Mouse (Mus musculus) midbrain, embryonic 16.5 days (tissue): Measurements from ENCODE around the gene Slc38a3. TPM values are rescaled to one million over a fixed set of nuclear protein-coding genes. Genes with fewer than 3 reads are reported as not detected.

Source experiments
- ATAC-seq: fragments of 200-750 bp; cut with Nextera tagmentation; 2 replicates; pipeline ENCODE4 v1.8.0; 2017; ENCODE audit warnings: moderate TSS enrichment
- H3K27ac ChIP-seq: fragments of 300-500 bp; sonication (generic); 2 replicates; pipeline ENCODE4 v1.5.1; 2014; ENCODE audit warnings: mild to moderate bottlenecking, low read length, mixed read lengths
- H3K27me3 ChIP-seq: fragments of 300-500 bp; sonication (generic); 2 replicates; pipeline ENCODE4 v1.6.1; 2014; ENCODE audit warnings: low read depth, low read length, mixed read lengths; ENCODE audit not compliant: control insufficient read depth, insufficient read depth
- H3K36me3 ChIP-seq: fragments of 300-500 bp; sonication (generic); 2 replicates; pipeline ENCODE4 v1.6.1; 2014; ENCODE audit warnings: mild to moderate bottlenecking, low read length, moderate library complexity, mixed read lengths; ENCODE audit not compliant: control insufficient read depth, insufficient read depth
- H3K4me1 ChIP-seq: fragments of 300-500 bp; sonication (generic); 2 replicates; pipeline ENCODE4 v1.6.1; 2014; ENCODE audit warnings: mild to moderate bottlenecking, low read length, mixed read lengths; ENCODE audit not compliant: control insufficient read depth, insufficient read depth
- H3K4me2 ChIP-seq: fragments of 300-500 bp; sonication (generic); 2 replicates; pipeline ENCODE4 v1.6.1; 2014; ENCODE audit warnings: mild to moderate bottlenecking, low read length, mixed read lengths
- H3K4me3 ChIP-seq: fragments of 300-500 bp; sonication (generic); 2 replicates; pipeline ENCODE4 v1.5.1; 2014; ENCODE audit warnings: low read depth, mild to moderate bottlenecking, low read length, moderate library complexity, mixed read lengths
- H3K9ac ChIP-seq: fragments of 300-500 bp; sonication (generic); 2 replicates; pipeline ENCODE4 v1.6.1; 2014; ENCODE audit warnings: low read depth, low read length, mixed read lengths
- H3K9me3 ChIP-seq: fragments of 300-500 bp; sonication (generic); replicated peaks from 2 replicates; pipeline ENCODE4 v1.6.1; 2014; ENCODE audit warnings: mild to moderate bottlenecking, low read length, mixed read lengths; ENCODE audit not compliant: control insufficient read depth, poor library complexity, severe bottlenecking
- WGBS: fragments of 180-500 bp; shearing (Covaris S2); extraction: QIAGEN DNeasy Blood & Tissue Kit; methylation state at CpG from one replicate; pipeline ENCODE4 v1.1.7; 2014; 5-methylcytosine and 5-hydroxymethylcytosine counted together
- polyA plus RNA-seq: library from polyadenylated mRNA; unstranded; fragments of >200 nt; fragmentation: Nextera tagmentation; extraction: Ambion mirVana; gene quantifications from 2 replicates; pipeline ENCODE4 v1.2.1, GENCODE M21; 2015

Slc38a3 gene
- polyA plus RNA-seq, 1 experiment from 2014 or later = 34.0 TPM

GRCm38 (mm10) chr9:107706781-107707211 lies 37.5 kb upstream of the Slc38a3 start:
- ATAC-seq = no peak
- WGBS = 1% methylated on average over 14 of the region's 14 CpGs
- peaks cover 3% of the 10 kb centered on the region for H3K36me3 ChIP-seq
- no peaks in the 10 kb centered on the region for H3K9me3 ChIP-seq
- H3K4me3 ChIP-seq = peak overlapping the region; percentile 95
- peak overlapping the region; percentile 91 for H3K27ac ChIP-seq
- peak overlapping the region; percentile 72 for H3K4me2 ChIP-seq
- H3K27me3 ChIP-seq = no peaks in the 10 kb centered on the region
- H3K9ac ChIP-seq = peak overlapping the region; percentile 98
- H3K4me1 ChIP-seq = peaks cover 42% of the 10 kb centered on the region

GRCm38 (mm10) chr9:107703337-107704122 lies 34.2 kb upstream of the Slc38a3 start:
- Histone ChIP-seq H3K27me3 (no peaks in the 10 kb centered on the region), H3K4me3 (no peak overlapping the region), H3K9me3 (no peaks in the 10 kb centered on the region), H3K9ac (no peak overlapping the region), H3K4me2 (no peak overlapping the region), H3K4me1 (peaks cover 65% of the 10 kb centered on the region), H3K36me3 (peaks cover 5% of the 10 kb centered on the region), H3K27ac (no peak overlapping the region)
- WGBS = 69% methylated on average over 14 of the region's 14 CpGs
- ATAC-seq = no peak

- no peak for ATAC-seq
- 68% methylated on average over 3 of the region's 3 CpGs for WGBS
- no peak overlapping the region for H3K9ac ChIP-seq
- H3K27me3 ChIP-seq = no peaks in the 10 kb centered on the region
- H3K9me3 ChIP-seq = no peaks in the 10 kb centered on the region
- peaks cover 69% of the 10 kb centered on the region for H3K4me1 ChIP-seq
- H3K27ac ChIP-seq = 0 out of 2 replicates have a peak overlapping the region, but pooled peaks have one; percentile 8
- H3K4me3 ChIP-seq = no peak overlapping the region
- no peak overlapping the region for H3K4me2 ChIP-seq
- H3K36me3 ChIP-seq = peaks cover 5% of the 10 kb centered on the region
Measured at GRCm38 (mm10) chr9:107702606-107703185, 33.4 kb upstream of the Slc38a3 start.

GRCm38 (mm10) chr9:107701594-107701993 lies 32.3 kb upstream of the Slc38a3 start:
- Histone ChIP-seq H3K4me3 (no peak overlapping the region), H3K36me3 (peaks cover 5% of the 10 kb centered on the region), H3K4me1 (peaks cover 65% of the 10 kb centered on the region), H3K9me3 (no peaks in the 10 kb centered on the region), H3K4me2 (no peak overlapping the region), H3K9ac (no peak overlapping the region), H3K27ac (peak overlapping the region; percentile 58), H3K27me3 (no peaks in the 10 kb centered on the region)
- ATAC-seq = no peak
- WGBS = 64% methylated on average over 12 of the region's 12 CpGs

GRCm38 (mm10) chr9:107700114-107700571 lies 30.8 kb upstream of the Slc38a3 start:
- H3K4me3 ChIP-seq = no peak overlapping the region
- peaks cover 5% of the 10 kb centered on the region for H3K36me3 ChIP-seq
- H3K4me2 ChIP-seq = peak overlapping the region; percentile 7; the same call in 1 of the 2 replicates
- H3K9me3 ChIP-seq = no peaks in the 10 kb centered on the region
- WGBS = 25% methylated on average over 6 of the region's 6 CpGs
- H3K27me3 ChIP-seq = no peaks in the 10 kb centered on the region
- no peak overlapping the region for H3K9ac ChIP-seq
- peaks cover 54% of the 10 kb centered on the region for H3K4me1 ChIP-seq
- H3K27ac ChIP-seq = peak overlapping the region; percentile 36; the same call in 1 of the 2 replicates
- peak; percentile 26; the same call in 1 of the 2 replicates for ATAC-seq

- no peak for ATAC-seq
- H3K9me3 ChIP-seq = no peaks in the 10 kb centered on the region
- peak overlapping the region; percentile 36; the same call in 1 of the 2 replicates for H3K27ac ChIP-seq
- H3K27me3 ChIP-seq = no peaks in the 10 kb centered on the region
- H3K4me3 ChIP-seq = no peak overlapping the region
- no peak overlapping the region for H3K9ac ChIP-seq
- peak overlapping the region; percentile 7; the same call in 1 of the 2 replicates for H3K4me2 ChIP-seq
- 0 out of 2 replicates have a peak, but pooled peaks cover 2% of the 10 kb centered on the region for H3K36me3 ChIP-seq
- H3K4me1 ChIP-seq = peaks cover 53% of the 10 kb centered on the region
- WGBS = 9% methylated on average over 9 of the region's 9 CpGs
Measured at GRCm38 (mm10) chr9:107699376-107699980, 30.1 kb upstream of the Slc38a3 start.

GRCm38 (mm10) chr9:107698611-107699190 lies 29.4 kb upstream of the Slc38a3 start:
- Histone ChIP-seq H3K4me1 (peaks cover 54% of the 10 kb centered on the region), H3K27me3 (no peaks in the 10 kb centered on the region), H3K27ac (0 out of 2 replicates have a peak overlapping the region, but pooled peaks have one; percentile 17), H3K9ac (peak overlapping the region; percentile 35; the same call in 1 of the 2 replicates), H3K4me3 (no peak overlapping the region), H3K36me3 (0 out of 2 replicates have a peak, but pooled peaks cover 2% of the 10 kb centered on the region), H3K9me3 (no peaks in the 10 kb centered on the region), H3K4me2 (peak overlapping the region; percentile 13; the same call in 1 of the 2 replicates)
- 16% methylated on average over 14 of the region's 14 CpGs for WGBS
- ATAC-seq = no peak

GRCm38 (mm10) chr9:107697811-107698521 lies 28.6 kb upstream of the Slc38a3 start:
- peak; percentile 15; the same call in 1 of the 2 replicates for ATAC-seq
- 11% methylated on average over 14 of the region's 14 CpGs for WGBS
- Histone ChIP-seq H3K27ac (peak overlapping the region; percentile 18; the same call in 1 of the 2 replicates), H3K4me1 (peaks cover 58% of the 10 kb centered on the region), H3K4me2 (peak overlapping the region; percentile 13; the same call in 1 of the 2 replicates), H3K27me3 (no peaks in the 10 kb centered on the region), H3K9ac (0 out of 2 replicates have a peak overlapping the region, but pooled peaks have one; percentile 46), H3K4me3 (no peak overlapping the region), H3K36me3 (0 out of 2 replicates have a peak, but pooled peaks cover 2% of the 10 kb centered on the region), H3K9me3 (no peaks in the 10 kb centered on the region)
